Mouse (Mus musculus) lung, embryonic 16.5 days (tissue): ENCODE results near the gene Tnf. TPM values are rescaled to one million over a fixed set of nuclear protein-coding genes. Genes with fewer than 3 reads are reported as not detected.

Source experiments
- ATAC-seq: fragments of 200-750 bp; cut with Nextera tagmentation; 2 replicates; pipeline ENCODE4 v1.8.0; 2017; ENCODE audit warnings: low read depth, mild to moderate bottlenecking, moderate library complexity
- H3K27ac ChIP-seq: fragments of 300-500 bp; sonication (generic); 2 replicates; pipeline ENCODE4 v1.5.1; 2014; ENCODE audit warnings: mild to moderate bottlenecking, control low read depth, low read length
- H3K27me3 ChIP-seq: fragments of 300-500 bp; sonication (generic); 2 replicates; pipeline ENCODE4 v1.6.1; 2014; ENCODE audit warnings: low read depth, low read length, mixed read lengths; ENCODE audit not compliant: control insufficient read depth, insufficient read depth
- H3K36me3 ChIP-seq: fragments of 300-500 bp; sonication (generic); 2 replicates; pipeline ENCODE4 v1.6.1; 2014; ENCODE audit warnings: low read length; ENCODE audit not compliant: control insufficient read depth, insufficient read depth
- H3K4me1 ChIP-seq: fragments of 300-500 bp; sonication (generic); replicated peaks from 2 replicates; pipeline ENCODE4 v1.6.1; 2014; ENCODE audit warnings: low read length, mixed read lengths; ENCODE audit not compliant: control insufficient read depth, insufficient read depth
- H3K4me2 ChIP-seq: fragments of 300-500 bp; sonication (generic); 2 replicates; pipeline ENCODE4 v1.6.1; 2014; ENCODE audit warnings: low read depth, low read length, control low read depth
- H3K4me3 ChIP-seq: fragments of 300-500 bp; sonication (generic); 2 replicates; pipeline ENCODE4 v1.5.1; 2014; ENCODE audit warnings: mild to moderate bottlenecking, low read length, control low read depth
- H3K9ac ChIP-seq: fragments of 300-500 bp; sonication (generic); 2 replicates; pipeline ENCODE4 v1.6.1; 2014; ENCODE audit warnings: low read length, control low read depth
- H3K9me3 ChIP-seq: fragments of 300-500 bp; sonication (generic); 2 replicates; pipeline ENCODE4 v1.6.1; 2016; ENCODE audit warnings: low read length; ENCODE audit not compliant: control insufficient read depth
- WGBS: fragments of 180-500 bp; shearing (Covaris S2); extraction: QIAGEN DNeasy Blood & Tissue Kit; methylation state at CpG from one replicate; pipeline ENCODE4 v1.1.7; 2014; 5-methylcytosine and 5-hydroxymethylcytosine counted together
- microRNA-seq: library from miRNA; unstranded; fragments of <30 nt; microRNA quantifications from one replicate; pipeline ENCODE4, GENCODE M21; 2016
- polyA plus RNA-seq: library from polyadenylated mRNA; unstranded; fragments of >200 nt; fragmentation: Nextera tagmentation; extraction: Ambion mirVana; gene quantifications from 2 replicates; pipeline ENCODE4 v1.2.1, GENCODE M21; 2015

Tnf gene
- polyA plus RNA-seq, 1 experiment from 2014 or later = 0.09 TPM

DNA sequence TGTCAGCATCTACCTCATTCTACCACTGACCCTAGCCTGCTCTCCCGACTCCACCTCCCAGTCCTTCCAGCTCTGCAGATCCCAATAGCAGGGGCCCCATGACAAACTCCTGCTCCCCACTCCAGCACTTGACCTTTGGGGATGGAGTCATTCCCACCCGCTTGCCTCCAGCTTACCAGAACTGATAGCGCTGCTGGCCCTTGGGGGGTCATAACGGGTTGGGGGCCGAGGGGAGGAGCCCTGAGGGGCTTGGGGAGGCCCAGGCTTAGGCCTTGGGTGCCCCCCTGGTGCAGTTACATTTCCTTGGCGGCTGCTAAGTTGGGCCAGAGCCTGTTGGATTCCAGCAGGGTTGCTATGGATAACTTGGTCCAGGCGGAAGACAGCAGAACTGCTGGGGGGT, 47.2 kb downstream of the Tnf start:
- Histone ChIP-seq H3K4me3 (no peak overlapping the region), H3K4me1 (no peaks in the 10 kb centered on the region), H3K27ac (no peak overlapping the region), H3K9ac (no peak overlapping the region), H3K27me3 (no peaks in the 10 kb centered on the region), H3K36me3 (peaks cover 95% of the 10 kb centered on the region), H3K4me2 (no peak overlapping the region), H3K9me3 (no peaks in the 10 kb centered on the region)
- no peak for ATAC-seq
- WGBS = 79% methylated on average over 7 of the region's 7 CpGs

- Histone ChIP-seq H3K9ac (no peak overlapping the region), H3K9me3 (no peaks in the 10 kb centered on the region), H3K27ac (no peak overlapping the region), H3K4me1 (no peaks in the 10 kb centered on the region), H3K36me3 (peaks cover 94% of the 10 kb centered on the region), H3K27me3 (no peaks in the 10 kb centered on the region), H3K4me2 (no peak overlapping the region), H3K4me3 (no peak overlapping the region)
- 86% methylated on average over 4 of the region's 4 CpGs for WGBS
- no peak for ATAC-seq
Observed at GRCm38 (mm10) chr17:35153931-35154330, 47.9 kb downstream of the Tnf start.

- no peak for ATAC-seq
- Histone ChIP-seq H3K9me3 (no peaks in the 10 kb centered on the region), H3K36me3 (peaks cover 89% of the 10 kb centered on the region), H3K4me2 (no peak overlapping the region), H3K27me3 (no peaks in the 10 kb centered on the region), H3K27ac (no peak overlapping the region), H3K4me3 (no peak overlapping the region), H3K9ac (no peak overlapping the region), H3K4me1 (no peaks in the 10 kb centered on the region)
- 82% methylated on average over 9 of the region's 9 CpGs for WGBS
Observed at GRCm38 (mm10) chr17:35153077-35153476, 48.7 kb downstream of the Tnf start.

- 91% methylated on average over 4 of the region's 4 CpGs for WGBS
- H3K9ac ChIP-seq = no peak overlapping the region
- H3K9me3 ChIP-seq = no peaks in the 10 kb centered on the region
- H3K4me3 ChIP-seq = no peak overlapping the region
- no peaks in the 10 kb centered on the region for H3K4me1 ChIP-seq
- H3K27ac ChIP-seq = no peak overlapping the region
- ATAC-seq = no peak
- H3K36me3 ChIP-seq = peaks cover 88% of the 10 kb centered on the region
- no peak overlapping the region for H3K4me2 ChIP-seq
- H3K27me3 ChIP-seq = no peaks in the 10 kb centered on the region
Observed at GRCm38 (mm10) chr17:35152121-35152520, 49.7 kb downstream of the Tnf start.

Small RNAs within 50 kb of the gene (microRNA-seq; reads per million reads assigned to microRNA genes)
- gene Mir6973a (not detected), gene Mir6974 (not detected), gene Mir6975 (1.8 reads per million), gene Mir8094 (0.79 reads per million)

Other genes starting within 250 kb of the Tnf start
- 0.10 and 0.19 TPM in 2 replicates for gene Hspa1b, start 242.8 kb downstream of the Tnf start, polyA plus RNA-seq
- gene Gm20481, start 232.1 kb downstream of the Tnf start, polyA plus RNA-seq = 1.2 TPM in 1 of 2 replicates, not detected in the other
- gene Hspa1a, start 229.9 kb downstream of the Tnf start, polyA plus RNA-seq = 4.4 and 4.8 TPM in 2 replicates
- gene Hspa1l, start 229.3 kb downstream of the Tnf start, polyA plus RNA-seq = 0.55 and 0.65 TPM in 2 replicates
- 178 and 189 TPM in 2 replicates for gene Lsm2, start 220.1 kb downstream of the Tnf start, polyA plus RNA-seq
- 88.0 and 96.2 TPM in 2 replicates for gene Vars, start 201.0 kb downstream of the Tnf start, polyA plus RNA-seq
- 0.14 and 0.25 TPM in 2 replicates for gene Vwa7, start 185.4 kb downstream of the Tnf start, polyA plus RNA-seq
- gene Sapcd1, start 174.0 kb downstream of the Tnf start, polyA plus RNA-seq = 4.3 and 4.6 TPM in 2 replicates
- gene Msh5, start 155.3 kb downstream of the Tnf start, polyA plus RNA-seq = 4.7 and 4.9 TPM in 2 replicates
- gene Clic1, start 152.0 kb downstream of the Tnf start, polyA plus RNA-seq = 298 and 322 TPM in 2 replicates
- gene Ddah2, start 143.0 kb downstream of the Tnf start, polyA plus RNA-seq = 305 and 309 TPM in 2 replicates
- 0.53 and 0.97 TPM in 2 replicates for gene Ly6g6c, start 136.6 kb downstream of the Tnf start, polyA plus RNA-seq
- gene Mpig6b, start 135.8 kb downstream of the Tnf start, polyA plus RNA-seq = 1.1 and 1.2 TPM in 2 replicates
- 1.8 and 2.3 TPM in 2 replicates for gene Ly6g6e, start 125.1 kb downstream of the Tnf start, polyA plus RNA-seq
- 7.0 and 9.0 TPM in 2 replicates for gene Ly6g6d, start 123.9 kb downstream of the Tnf start, polyA plus RNA-seq
- 0.31 and 0.79 TPM in 2 replicates for gene Ly6g6f, start 116.4 kb downstream of the Tnf start, polyA plus RNA-seq
- gene Abhd16a, start 112.7 kb downstream of the Tnf start, polyA plus RNA-seq = 98.3 and 100 TPM in 2 replicates
- not detected in 2 replicates for gene Ly6g5c, start 93.7 kb downstream of the Tnf start, polyA plus RNA-seq
- 0.60 and 1.1 TPM in 2 replicates for gene Ly6g5b, start 86.6 kb downstream of the Tnf start, polyA plus RNA-seq
- gene Gpank1, start 80.6 kb downstream of the Tnf start, polyA plus RNA-seq = 18.3 and 19.7 TPM in 2 replicates
- gene Csnk2b, start 80.0 kb downstream of the Tnf start, polyA plus RNA-seq = 242 and 248 TPM in 2 replicates
- 9.7 and 10.4 TPM in 2 replicates for gene D17H6S53E, start 75.6 kb downstream of the Tnf start, polyA plus RNA-seq
- 1.4 and 13.6 TPM in 2 replicates for gene Apom, start 70.0 kb downstream of the Tnf start, polyA plus RNA-seq
- gene Bag6, start 66.8 kb downstream of the Tnf start, polyA plus RNA-seq = 46.3 and 54.9 TPM in 2 replicates
- gene Prrc2a, start 37.1 kb downstream of the Tnf start, polyA plus RNA-seq = 151 and 167 TPM in 2 replicates
- 7.3 and 8.0 TPM in 2 replicates for gene Aif1, start 25.9 kb downstream of the Tnf start, polyA plus RNA-seq
- 11.3 and 12.4 TPM in 2 replicates for gene Lst1, start 13.6 kb downstream of the Tnf start, polyA plus RNA-seq
- 1.0 and 1.5 TPM in 2 replicates for gene Ltb, start 7.6 kb downstream of the Tnf start, polyA plus RNA-seq
- gene Lta, start 3.3 kb upstream of the Tnf start, polyA plus RNA-seq = 0.30 TPM in 1 of 2 replicates, not detected in the other
- 1.2 TPM in 1 of 2 replicates, not detected in the other for gene Gm16181, start 18.8 kb upstream of the Tnf start, polyA plus RNA-seq
- gene Atp6v1g2, start 31.7 kb upstream of the Tnf start, polyA plus RNA-seq = 4.9 and 5.9 TPM in 2 replicates
- 10.0 and 11.0 TPM in 2 replicates for gene Nfkbil1, start 33.8 kb upstream of the Tnf start, polyA plus RNA-seq
- 437 and 448 TPM in 2 replicates for gene Ddx39b, start 39.7 kb upstream of the Tnf start, polyA plus RNA-seq
- 141 and 161 TPM in 2 replicates for gene H2-D1, start 60.7 kb upstream of the Tnf start, polyA plus RNA-seq
- gene H2-Q1, start 118.4 kb upstream of the Tnf start, polyA plus RNA-seq = 0.24 and 0.38 TPM in 2 replicates
- 6.5 and 7.0 TPM in 2 replicates for gene H2-Q2, start 140.2 kb upstream of the Tnf start, polyA plus RNA-seq
- 5.9 and 6.5 TPM in 2 replicates for gene H2-Q4, start 177.6 kb upstream of the Tnf start, polyA plus RNA-seq
- gene H2-Q6, start 222.8 kb upstream of the Tnf start, polyA plus RNA-seq = 0.48 and 1.5 TPM in 2 replicates
- gene H2-Q7, start 237.1 kb upstream of the Tnf start, polyA plus RNA-seq = 5.0 and 6.1 TPM in 2 replicates